Mouse (Mus musculus): ENCODE results near the gene Tigd4.

GRCm38 (mm10) chr3:84631586-84631985 lies 38.2 kb downstream of the Tigd4 start:
- TF ChIP-seq CTCF (IDR thresholded peaks at IDR 0.05; ENCODE audit: extremely low read depth, insufficient read length, insufficient replicate concordance, low read depth, low read length) (no peak), POLR2A (IDR thresholded peaks at IDR 0.05; ENCODE audit: low read depth, low read length) (no peak)

Data from small intestine, adult 2 months (tissue).